Mouse (Mus musculus) skeletal muscle tissue, adult 2 months (tissue): ENCODE data around the gene Bcl2a1b.
"Not testable (repeated sequence)": the region's sequence is repeated elsewhere in the genome, so short reads cannot be mapped to it uniquely, and the experiment has no call there.

Source experiments
- DNase-seq: peaks from one replicate; pipeline ENCODE4 v3.0.0-alpha.2; 2012; ENCODE audit warnings: low read depth, low spot score

Bcl2a1b gene

GRCm38 (mm10) chr9:89240516-89241019 is 41.6 kb downstream of the Bcl2a1b start:
- not testable (repeated sequence) for DNase-seq

GRCm38 (mm10) chr9:89253400-89253799 is 54.4 kb downstream of the Bcl2a1b start:
- no peak for DNase-seq

GRCm38 (mm10) chr9:89256556-89257335 is 57.7 kb downstream of the Bcl2a1b start:
- no peak for DNase-seq
